Mouse (Mus musculus) MEL (cell line): ENCODE measurements around the gene Cyp4x1.

Source experiments
- CHD1 ChIP-seq: IDR thresholded peaks from 2 replicates; pipeline ENCODE4 v1.6.1; 2012; ENCODE audit warnings: low read depth, mild to moderate bottlenecking, inconsistent platforms, low read length, improper control_type of control experiment
- CTCF ChIP-seq, 3 experiments: IDR thresholded peaks in 2 of 3; conservative IDR thresholded peaks in 1 of 3; 2 replicates each; pipeline ENCODE4 v1.5.1; 2011 to 2012; ENCODE audit warnings: low read length in 3 of 3, low read depth in 2 of 3, mild to moderate bottlenecking in 2 of 3, improper control_type of control experiment in 1 of 3, inconsistent platforms in 1 of 3, mixed read lengths in 1 of 3, moderate library complexity in 1 of 3; ENCODE audit not compliant: control insufficient read depth in 1 of 3, insufficient read depth in 1 of 3, poor library complexity in 1 of 3, severe bottlenecking in 1 of 3
- E2F4 ChIP-seq: IDR thresholded peaks from 2 replicates; pipeline ENCODE4 v1.6.1; 2011; ENCODE audit warnings: low read depth, low read length, improper control_type of control experiment, borderline replicate concordance
- ELF1 ChIP-seq: IDR thresholded peaks from 2 replicates; pipeline ENCODE4 v1.6.1; 2014; ENCODE audit warnings: low read depth, mild to moderate bottlenecking, inconsistent platforms, low read length, improper control_type of control experiment, moderate library complexity
- EP300 ChIP-seq, 2 experiments: IDR thresholded peaks; 2 replicates each; pipeline ENCODE4 v1.6.1; 2011; ENCODE audit warnings: improper control_type of control experiment in 2 of 2, low read length in 2 of 2, low read depth in 1 of 2, mild to moderate bottlenecking in 1 of 2
- ETS1 ChIP-seq: IDR thresholded peaks from 2 replicates; pipeline ENCODE4 v1.6.1; 2012; ENCODE audit warnings: low read depth, mild to moderate bottlenecking, inconsistent platforms, low read length, improper control_type of control experiment, moderate library complexity
- HCFC1 ChIP-seq: IDR thresholded peaks from 2 replicates; pipeline ENCODE4 v1.6.1; 2012; ENCODE audit warnings: low read depth, mild to moderate bottlenecking, inconsistent platforms, low read length, improper control_type of control experiment, moderate library complexity
- MEF2A ChIP-seq: IDR thresholded peaks from 2 replicates; pipeline ENCODE4 v1.6.1; 2014; ENCODE audit warnings: low read depth, mild to moderate bottlenecking, inconsistent platforms, low read length, improper control_type of control experiment; ENCODE audit not compliant: poor library complexity, insufficient replicate concordance, severe bottlenecking; ENCODE audit errors: extremely low read depth
- POLR2A ChIP-seq, 2 experiments: IDR thresholded peaks; 2 replicates each; pipeline ENCODE4 v1.6.1; 2011 to 2012; ENCODE audit warnings: low read length in 2 of 2, mild to moderate bottlenecking in 2 of 2, control low read depth in 1 of 2, improper control_type of control experiment in 1 of 2, low read depth in 1 of 2, moderate library complexity in 1 of 2; ENCODE audit not compliant: control insufficient read depth in 1 of 2, insufficient read depth in 1 of 2, poor library complexity in 1 of 2
- POLR2AphosphoS2 ChIP-seq: IDR thresholded peaks from 2 replicates; pipeline ENCODE4 v1.6.1; 2011; ENCODE audit warnings: low read length, improper control_type of control experiment
- USF2 ChIP-seq, 2 experiments: IDR thresholded peaks; 2 replicates each; pipeline ENCODE4 v1.6.1; 2011 to 2012; ENCODE audit warnings: improper control_type of control experiment in 2 of 2, low read length in 2 of 2, borderline replicate concordance in 1 of 2, inconsistent platforms in 1 of 2, low read depth in 1 of 2, mild to moderate bottlenecking in 1 of 2; ENCODE audit not compliant: insufficient read depth in 1 of 2
- ZKSCAN1 ChIP-seq: IDR thresholded peaks from 2 replicates; pipeline ENCODE4 v1.6.1; 2012; ENCODE audit warnings: low read depth, mild to moderate bottlenecking, inconsistent platforms, low read length, improper control_type of control experiment, moderate library complexity

- no peak for TF ChIP-seq POLR2A (IDR thresholded peaks at IDR 0.05; ENCODE audit: control insufficient read depth in 1 of 2, insufficient read depth in 1 of 2, low read depth in 1 of 2, low read length in 2 of 2, poor library complexity in 1 of 2)
- TF ChIP-seq CTCF (IDR thresholded peaks at IDR 0.05 in 2 of 3, conservative IDR thresholded peaks at IDR 0.05 in 1 of 3; ENCODE audit: control insufficient read depth in 1 of 3, insufficient read depth in 1 of 3, low read depth in 2 of 3, low read length in 3 of 3, poor library complexity in 1 of 3, severe bottlenecking in 1 of 3) = peak; percentile 95 to 97 (median 97)
- no peak for TF ChIP-seq ETS1
- no peak for TF ChIP-seq E2F4
- TF ChIP-seq CHD1 = no peak
- TF ChIP-seq USF2 (IDR thresholded peaks at IDR 0.05; ENCODE audit: borderline replicate concordance in 1 of 2, insufficient read depth in 1 of 2, low read depth in 1 of 2, low read length in 2 of 2) = no peak
- no peak for TF ChIP-seq ELF1
- TF ChIP-seq MEF2A = no peak
- no peak for TF ChIP-seq EP300 (IDR thresholded peaks at IDR 0.05; ENCODE audit: low read depth in 1 of 2, low read length in 2 of 2)
- TF ChIP-seq POLR2AphosphoS2 = no peak
- TF ChIP-seq HCFC1 = no peak
- no peak for TF ChIP-seq ZKSCAN1
Observed at GRCm38 (mm10) chr4:115085522-115086095, 48.5 kb downstream of the Cyp4x1 start.
